Mouse (Mus musculus): ENCODE data around the gene Gm39566.
"Not testable (repeated sequence)": the region's sequence is repeated elsewhere in the genome, so short reads cannot be mapped to it uniquely, and the experiment has no call there.

The Gm39566 gene

GRCm38 (mm10) chr11:69815155-69815554 is at the start of gene Gm39566:
Gene Gm39566 (minus strand): TSS chr11:69815298.
- DNase-seq: no peak

DNA sequence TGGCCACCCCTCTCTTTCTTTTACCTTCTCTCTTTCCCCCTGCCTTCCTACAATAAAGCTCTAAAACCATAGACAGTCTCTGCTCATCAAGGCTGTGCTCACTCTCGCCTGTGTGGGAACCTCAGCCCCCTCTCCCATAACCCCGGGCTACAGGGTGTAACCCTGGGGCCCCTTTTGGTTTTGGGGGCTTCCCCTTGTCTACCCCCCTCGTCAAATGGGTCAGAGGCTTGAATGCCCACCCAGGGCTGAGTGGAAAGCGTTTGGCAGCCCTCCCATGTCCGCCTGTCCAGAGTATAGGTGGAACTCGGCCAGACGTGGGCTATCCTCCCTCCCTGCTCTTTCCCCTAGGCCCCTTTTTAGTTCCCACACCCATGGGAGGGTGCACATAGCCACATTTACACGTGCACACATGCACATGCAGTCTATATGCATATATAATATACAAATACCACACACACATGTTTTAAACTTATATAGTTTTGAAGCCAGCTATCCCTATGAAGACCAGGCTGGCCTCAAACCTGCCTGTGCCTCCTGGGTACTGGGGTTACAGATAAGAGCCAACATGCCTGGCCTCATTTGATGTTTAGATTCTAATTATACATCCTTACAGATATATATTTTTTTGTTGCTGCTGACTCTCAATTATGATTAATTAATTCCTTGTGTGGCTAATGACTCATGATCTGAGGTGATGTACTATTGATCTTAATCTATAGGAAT is 49.2 kb upstream of the Gm39566 start:
- DNase-seq: no peak

DNA sequence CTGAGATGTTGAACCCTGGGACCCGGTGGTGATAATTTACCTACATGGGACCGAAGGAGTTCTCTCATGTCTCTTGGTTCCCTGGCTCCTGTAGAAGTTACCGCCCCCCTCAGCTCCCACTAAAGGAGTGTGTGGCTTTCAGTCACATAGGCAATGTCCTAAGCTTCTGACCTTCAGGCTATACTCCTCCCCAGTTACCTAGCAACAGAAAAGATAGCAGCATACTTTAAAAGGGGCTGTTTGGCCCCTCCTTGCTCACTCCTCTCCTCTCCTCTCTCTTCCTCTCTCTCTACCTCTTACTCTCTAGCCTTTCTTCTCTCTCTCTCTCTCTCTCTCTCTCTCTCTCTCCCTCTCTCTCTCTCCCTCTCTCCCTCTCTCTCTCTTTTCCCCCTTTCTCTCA is 48.6 kb upstream of the Gm39566 start:
- DNase-seq: not testable (repeated sequence)

GRCm38 (mm10) chr11:69858113-69858998 is 43.3 kb upstream of the Gm39566 start, which contains the start of gene Tnk1:
Gene Tnk1 (minus strand): TSS chr11:69858730.
- DNase-seq: peak; percentile 82 to 88

- peak in 1 of 2 experiments; percentile 46 for DNase-seq
These were observed 40.2 kb upstream of the Gm39566 start for GRCm38 (mm10) chr11:69855347-69855746.

DNA sequence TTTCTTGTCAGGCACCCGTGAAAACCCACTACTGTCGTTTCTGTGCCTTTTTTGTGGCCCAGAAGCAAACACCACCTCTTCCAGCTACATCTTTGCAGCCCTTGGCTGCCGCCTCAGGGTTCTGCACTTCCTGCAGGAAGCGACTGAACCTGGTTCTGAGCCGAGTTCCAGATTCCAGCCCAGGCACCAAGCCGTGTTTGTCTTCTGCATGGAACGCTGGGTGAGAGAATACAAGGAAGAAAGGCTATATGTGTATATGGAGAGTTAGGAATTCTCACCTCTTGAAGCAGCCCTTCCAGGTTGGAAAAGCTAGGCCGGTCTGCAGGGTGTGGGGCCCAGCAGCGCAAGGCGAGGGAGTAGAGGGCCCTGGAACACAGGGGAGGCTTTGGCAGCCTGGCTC is 39.6 kb upstream of the Gm39566 start:
- no peak for DNase-seq

DNA sequence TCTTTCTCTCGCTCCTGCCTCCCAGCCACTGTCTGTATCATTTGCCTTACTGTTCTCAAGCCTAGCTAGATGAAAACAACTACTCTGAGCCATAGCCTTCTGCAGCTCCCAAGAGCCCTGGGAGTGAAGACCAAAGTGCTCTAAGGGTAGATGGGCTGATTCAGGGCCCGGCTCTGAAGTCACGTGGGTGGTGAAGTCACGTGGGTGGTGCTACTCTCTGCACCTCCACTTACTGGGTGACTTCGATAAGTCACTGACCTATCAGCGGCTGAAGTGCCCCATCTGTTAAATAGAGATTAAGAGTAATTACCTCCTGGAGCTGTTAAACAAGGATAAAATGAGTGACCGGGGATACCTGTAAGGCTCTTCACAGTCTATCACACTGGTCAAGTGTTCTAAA is 38.9 kb upstream of the Gm39566 start:
- DNase-seq: no peak

DNA sequence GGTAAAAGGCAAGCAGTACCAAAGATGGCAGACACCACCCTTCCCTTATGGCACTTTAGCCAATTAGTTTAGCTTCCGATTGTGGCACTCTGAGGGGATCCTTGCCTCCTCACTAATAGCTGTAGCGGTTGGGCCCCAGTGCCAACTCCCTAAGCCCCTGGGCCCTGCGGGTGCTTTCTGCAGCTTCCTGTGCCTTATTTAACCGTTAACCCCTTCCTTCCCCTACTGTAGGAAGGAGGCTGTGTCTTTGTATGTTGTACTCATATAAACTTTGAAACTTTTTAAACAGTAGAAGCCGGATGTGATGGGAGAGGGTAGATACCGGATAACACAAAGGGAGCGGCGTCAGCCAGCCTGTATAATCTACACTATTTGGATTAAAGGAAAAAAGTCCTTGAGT is 35.7 kb upstream of the Gm39566 start:
- no peak for DNase-seq

DNA sequence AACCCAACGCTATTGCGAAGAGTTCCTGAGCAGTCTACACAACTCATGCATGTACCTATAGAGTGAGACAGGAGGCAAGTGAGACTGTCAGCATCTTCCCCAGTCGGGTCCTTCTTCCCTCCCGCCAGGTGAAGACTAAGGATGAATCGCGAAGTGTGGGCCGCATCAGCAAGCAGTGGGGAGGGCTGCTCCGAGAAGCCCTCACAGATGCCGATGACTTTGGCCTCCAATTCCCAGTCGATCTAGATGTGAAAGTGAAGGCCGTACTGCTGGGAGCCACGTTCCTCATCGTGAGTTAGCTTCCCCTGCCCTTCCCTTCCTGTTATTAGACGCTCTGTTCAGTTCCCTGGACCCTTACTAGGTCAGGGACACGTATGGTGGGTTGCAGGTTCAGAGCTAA is 34.8 kb upstream of the Gm39566 start:
- no peak for DNase-seq

DNA sequence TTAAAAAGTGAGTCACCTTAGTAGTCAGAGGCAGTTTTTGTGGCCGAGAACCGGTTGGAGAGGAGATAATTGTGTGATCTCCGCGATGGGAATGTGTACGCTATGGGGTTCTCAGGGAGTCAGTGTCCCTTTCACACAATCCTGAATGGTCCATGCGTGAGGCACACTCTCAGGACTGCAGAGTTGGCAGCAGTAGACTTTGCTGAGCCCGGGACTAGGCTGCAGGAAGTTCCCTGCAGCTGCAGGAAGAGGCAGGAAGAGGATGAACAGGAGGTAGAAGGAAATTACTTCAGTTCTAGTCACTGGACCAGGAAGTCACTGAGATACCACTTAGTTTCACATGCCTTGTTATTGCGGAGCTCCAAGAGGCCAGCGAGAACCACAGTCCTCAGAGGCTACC is 34.0 kb upstream of the Gm39566 start:
- DNase-seq: no peak

GRCm38 (mm10) chr11:69848021-69848420 is 32.9 kb upstream of the Gm39566 start:
- no peak for DNase-seq

- DNase-seq: peak; percentile 46 to 53
These were observed 31.9 kb upstream of the Gm39566 start for GRCm38 (mm10) chr11:69846738-69847688.

GRCm38 (mm10) chr11:69846198-69846680 is 31.1 kb upstream of the Gm39566 start, which contains the start of gene Plscr3:
Gene Plscr3 (plus strand): TSS chr11:69846376.
- peak; percentile 91 to 92 for DNase-seq

DNA sequence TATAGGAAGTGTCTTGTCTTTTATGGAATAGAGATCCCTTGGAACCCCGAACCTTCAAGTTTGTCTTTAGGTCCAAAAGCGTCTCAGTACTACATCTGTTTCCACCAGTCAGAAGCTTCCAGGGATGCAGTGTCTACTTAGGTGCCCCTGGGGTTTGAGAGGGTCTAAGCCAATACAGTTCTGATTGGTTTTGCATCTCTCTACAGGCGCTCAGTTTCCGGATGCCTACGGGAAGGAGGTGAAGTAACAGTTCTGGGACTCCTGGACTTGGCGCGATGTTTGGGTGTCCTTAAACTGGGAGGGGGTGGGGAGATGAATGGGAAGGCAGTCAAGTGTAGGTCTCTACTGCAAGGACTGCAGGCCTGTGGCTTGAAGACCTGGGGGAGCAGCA is 23.6 kb upstream of the Gm39566 start:
- peak; percentile 27 to 48 for DNase-seq

DNA sequence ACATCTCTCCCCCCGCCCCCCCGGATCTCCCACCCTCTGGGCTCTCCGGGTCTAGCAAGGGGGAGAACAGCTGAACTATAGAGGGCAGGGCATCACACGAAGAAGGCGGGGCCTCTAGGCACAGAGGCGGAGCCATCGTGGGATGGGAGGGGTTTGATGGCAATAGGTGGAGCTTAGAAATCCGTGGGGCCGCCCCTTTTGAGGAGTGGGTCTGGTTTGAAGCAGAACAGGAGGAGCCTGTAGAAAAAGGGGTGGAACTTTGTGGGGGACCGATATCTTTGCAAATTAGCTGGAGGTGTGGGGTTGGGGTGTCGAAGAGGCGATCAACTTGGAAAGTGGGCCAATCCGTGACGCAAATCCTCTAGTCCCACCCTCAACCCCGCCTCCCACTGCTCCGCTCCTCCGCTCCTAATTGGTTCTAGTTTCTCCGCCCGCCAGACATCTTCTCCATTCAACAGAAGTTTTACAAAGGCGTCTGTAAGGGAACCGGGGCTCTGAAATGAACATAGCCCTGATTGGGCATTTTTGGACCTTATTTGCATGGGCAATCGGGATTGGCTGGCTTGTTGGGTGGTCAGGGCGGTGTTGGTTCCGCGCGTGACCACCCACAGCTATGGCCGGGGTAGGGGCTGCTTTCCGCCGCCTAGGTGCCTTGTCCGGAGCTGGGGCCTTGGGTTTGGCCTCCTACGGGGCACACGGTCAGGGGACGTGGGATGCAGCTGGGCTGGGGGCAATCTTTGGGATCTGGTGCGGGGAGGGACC is 23.0 kb upstream of the Gm39566 start, which contains the start of gene Tmem256:
Gene Tmem256, plus strand, starts transcription at position 563 of the 762 bp plus-strand sequence.
- DNase-seq: peak; percentile 97 to 98

GRCm38 (mm10) chr11:69837604-69837951 is 22.5 kb upstream of the Gm39566 start, which contains the start of gene Nlgn2:
Gene Nlgn2 (minus strand): TSS chr11:69837784.
- no peak for DNase-seq

- DNase-seq: peak; percentile 29 to 44
These were observed 21.8 kb upstream of the Gm39566 start for GRCm38 (mm10) chr11:69836703-69837576.

- no peak for DNase-seq
These were observed 20.9 kb upstream of the Gm39566 start for GRCm38 (mm10) chr11:69835966-69836335.

DNA sequence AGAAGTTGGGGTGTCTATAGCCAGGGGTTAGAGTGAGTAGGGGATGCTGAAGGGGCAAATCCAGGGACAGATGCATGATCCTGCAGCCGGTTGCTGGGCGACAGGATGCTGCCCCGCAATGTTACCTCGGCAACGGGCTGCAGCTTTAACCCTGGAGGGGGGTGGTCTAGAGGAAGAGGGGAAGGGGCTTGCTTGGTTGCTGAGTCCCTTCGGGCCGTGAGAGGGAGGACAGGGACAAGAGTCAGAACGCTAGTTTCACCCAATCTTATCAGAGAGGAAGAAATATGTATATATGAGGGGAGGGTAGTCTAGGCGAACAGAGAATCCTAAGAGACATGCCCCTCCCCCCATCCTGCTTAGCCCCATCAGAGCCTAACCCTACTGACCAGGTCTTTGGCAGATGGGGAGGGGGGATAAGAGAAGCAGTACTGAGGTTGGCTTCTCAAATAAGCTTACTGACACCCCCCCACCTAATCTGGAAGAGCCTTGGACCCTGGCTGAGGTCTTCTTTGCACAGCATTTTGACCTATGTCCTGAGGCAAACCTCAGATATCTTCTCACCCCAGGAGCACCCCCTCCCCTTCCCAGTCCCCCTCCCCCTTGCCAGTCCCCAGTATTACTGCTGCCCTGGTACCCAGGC is 20.3 kb upstream of the Gm39566 start:
- DNase-seq: no peak

- peak; percentile 27 to 47 for DNase-seq
These were observed 19.0 kb upstream of the Gm39566 start for GRCm38 (mm10) chr11:69834001-69834549.

All from lung, adult 18-20 months (tissue).